ENCODE assay signal across 21 mouse cellular contexts in genomic region chr8:73611583-73611982, GRCm38 (mm10).
DNase-seq lines count a peak whose midpoint lies in the region; ATAC-seq lines count a peak whose summit lies in the region.
"Had no signal": no experiment of that assay in that cellular context is flagged by ENCODE, and none has a peak within 500 bp of the region (broad histone marks: within the 10 kb centered on the region; RNA-seq: fewer than 3 reads in every experiment).

No protein-coding gene starts in this region.

- no peaks in the 10 kb centered on the region for H3K36me3 ChIP-seq in heart, embryonic 11.5 days (ENCODE audit: control insufficient read depth, insufficient read depth, low read length)
- H3K36me3 ChIP-seq: G1E; heart, embryonic 15.5 days; hindbrain, embryonic 10.5 days; midbrain, embryonic 15.5 days had no signal

- no peak overlapping the region for H3K4me3 ChIP-seq in heart, embryonic 11.5 days (ENCODE audit: low read depth, low read length)
- H3K4me3 ChIP-seq: heart, embryonic 15.5 days; hindbrain, embryonic 10.5 days; midbrain, embryonic 15.5 days had no signal

- H3K27ac ChIP-seq in heart, embryonic 11.5 days (ENCODE audit: low read depth, low read length) = no peak overlapping the region
- H3K27ac ChIP-seq: heart, embryonic 15.5 days; hindbrain, embryonic 10.5 days; macrophage; midbrain, embryonic 15.5 days had no signal

- H3K4me1 ChIP-seq in heart, embryonic 11.5 days (ENCODE audit: control insufficient read depth, insufficient read depth, low read length) = no peaks in the 10 kb centered on the region
- H3K4me1 ChIP-seq: heart, embryonic 15.5 days; hindbrain, embryonic 10.5 days; midbrain, embryonic 15.5 days had no signal

- H3K27me3 ChIP-seq in heart, embryonic 11.5 days (ENCODE audit: control insufficient read depth, insufficient read depth, low read length) = no peaks in the 10 kb centered on the region
- H3K27me3 ChIP-seq: heart, embryonic 15.5 days; midbrain, embryonic 15.5 days had no signal

- H3K4me2 ChIP-seq in heart, embryonic 11.5 days = no peak overlapping the region
- H3K4me2 ChIP-seq: heart, embryonic 15.5 days; midbrain, embryonic 15.5 days had no signal

- no peak for ATAC-seq in heart, embryonic 11.5 days (replicated peaks; ENCODE audit: insufficient number of reproducible peaks, low FRiP score, low TSS enrichment)
- no peak for ATAC-seq in erythroid progenitor cell, adult 5-6 weeks (replicated peaks; ENCODE audit: low FRiP score, poor library complexity, severe bottlenecking)
- ATAC-seq: inflammation-experienced regulatory T-cells, adult 6 months; liver, postnatal 0 days; midbrain, embryonic 15.5 days had no signal

- no peak overlapping the region for H3K9ac ChIP-seq in heart, embryonic 11.5 days (ENCODE audit: low read depth, low read length)
- H3K9ac ChIP-seq: heart, embryonic 15.5 days; liver, postnatal 0 days; midbrain, embryonic 15.5 days had no signal

- DNase-seq in frontal cortex, postnatal 10 days (ENCODE audit: low spot score in 2 of 2) = peak; percentile 48 to 77
- peak; percentile 66 to 69 for DNase-seq in layer of hippocampus, adult 8-10 months (ENCODE audit: low spot score in 2 of 2)
- peak; percentile 21 to 91 for DNase-seq in left cerebral cortex, adult 8-10 months (ENCODE audit: low spot score in 2 of 2)
- peak; percentile 34 for DNase-seq in right cerebral cortex, postnatal 14 days
- DNase-seq in lung, adult 18-20 months = no peak
- no peak for DNase-seq in cerebellum, postnatal 10 days
- DNase-seq: adrenal gland, adult 2 months; cerebellum, adult 2 months; embryo, embryonic 11 days; heart, adult 11 months; kidney, postnatal 10 days; liver, postnatal 0 days; thymus, postnatal 25 days had no signal

- no peaks in the 10 kb centered on the region for H3K9me3 ChIP-seq in heart, embryonic 11.5 days (replicated peaks; ENCODE audit: control insufficient read depth, low read length)
- H3K9me3 ChIP-seq: heart, embryonic 15.5 days; hindbrain, embryonic 10.5 days; midbrain, embryonic 15.5 days had no signal

- 86% methylated on average over 10 of the region's 10 CpGs for WGBS in heart, embryonic 11.5 days (ENCODE audit: insufficient replicate concordance)

Comparison
In these comparisons a context has a peak if more than half of its experiments do, and no peak if none do; other contexts are left out.
1. DNase-seq: peak in frontal cortex, postnatal 10 days (2 of 2), layer of hippocampus, adult 8-10 months (2 of 2), left cerebral cortex, adult 8-10 months (2 of 2) and right cerebral cortex, postnatal 14 days (single experiment); none in lung, adult 18-20 months (0 of 2) and cerebellum, postnatal 10 days (0 of 2).